Mouse (Mus musculus): ENCODE results near the gene Arfrp1.

DNA sequence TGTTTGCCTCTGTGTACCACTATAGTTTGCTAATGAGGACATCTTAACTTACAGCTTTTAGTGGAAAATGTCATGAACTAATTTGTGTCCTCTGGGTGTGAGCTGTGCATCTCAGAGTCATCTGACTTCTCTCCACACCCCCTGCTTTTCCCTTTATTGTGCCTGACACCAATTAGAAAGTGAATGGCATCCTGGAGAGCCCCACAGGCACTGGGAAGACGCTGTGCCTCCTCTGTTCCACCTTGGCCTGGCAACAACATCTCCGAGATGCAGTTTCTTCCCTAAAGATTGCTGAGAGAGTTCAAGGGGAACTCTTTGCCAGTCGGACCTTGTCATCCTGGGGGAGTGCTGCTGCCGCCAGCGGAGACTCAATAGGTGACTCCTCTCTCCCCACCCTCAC, 43.1 kb downstream of the Arfrp1 start:
- TF ChIP-seq TAL1 (IDR thresholded peaks at IDR 0.05; ENCODE audit: low read length) (no peak), GATA1 (IDR thresholded peaks at IDR 0.05; ENCODE audit: low read length) (no peak)

All from erythroblast, embryonic 14.5 days (primary cell).